Mouse (Mus musculus) lung, postnatal 0 days (tissue): ENCODE results near the gene Vrk1. TPM values are rescaled to one million over a fixed set of nuclear protein-coding genes. Genes with fewer than 3 reads are reported as not detected.

Experiments
- ATAC-seq: fragments of 200-750 bp; cut with Nextera tagmentation; 2 replicates; pipeline ENCODE4 v1.8.0; 2017; ENCODE audit warnings: moderate library complexity
- DNase-seq: peaks from one replicate; pipeline ENCODE4 v3.0.0-alpha.2; 2016; ENCODE audit warnings: low spot score
- H3K27ac ChIP-seq: fragments of 300-500 bp; sonication (generic); 2 replicates; pipeline ENCODE4 v1.5.1; 2014; ENCODE audit warnings: antibody characterized with exemption, mild to moderate bottlenecking, low read length, mixed read lengths
- H3K27me3 ChIP-seq: fragments of 300-500 bp; sonication (generic); replicated peaks from 2 replicates; pipeline ENCODE4 v1.6.1; 2014; ENCODE audit warnings: low read length, mixed read lengths; ENCODE audit not compliant: insufficient read depth
- H3K36me3 ChIP-seq: fragments of 300-500 bp; sonication (generic); 2 replicates; pipeline ENCODE4 v1.6.1; 2014; ENCODE audit warnings: low read length, mixed read lengths; ENCODE audit not compliant: insufficient read depth
- H3K4me1 ChIP-seq: fragments of 300-500 bp; sonication (generic); 2 replicates; pipeline ENCODE4 v1.6.1; 2014; ENCODE audit warnings: antibody characterized with exemption, low read depth, low read length, mixed read lengths; ENCODE audit not compliant: insufficient read depth
- H3K4me2 ChIP-seq: fragments of 300-500 bp; sonication (generic); replicated peaks from 2 replicates; pipeline ENCODE4 v1.6.1; 2014; ENCODE audit warnings: low read depth, mild to moderate bottlenecking, low read length, moderate library complexity, mixed read lengths
- H3K4me3 ChIP-seq: fragments of 300-500 bp; sonication (generic); 2 replicates; pipeline ENCODE4 v1.5.1; 2014; ENCODE audit warnings: low read depth, low read length
- H3K9ac ChIP-seq: fragments of 300-500 bp; sonication (generic); replicated peaks from 2 replicates; pipeline ENCODE4 v1.6.1; 2014; ENCODE audit warnings: low read depth, mild to moderate bottlenecking
- H3K9me3 ChIP-seq: fragments of 300-500 bp; sonication (generic); 2 replicates; pipeline ENCODE4 v1.6.1; 2016; ENCODE audit warnings: low read length, mixed read lengths
- CTCF ChIP-seq: IDR thresholded peaks from 2 replicates; pipeline ENCODE4 v1.5.1; 2016; ENCODE audit warnings: antibody characterized with exemption, mild to moderate bottlenecking
- EP300 ChIP-seq: IDR thresholded peaks from 2 replicates; pipeline ENCODE4 v1.6.1; 2016; ENCODE audit warnings: antibody characterized with exemption, mild to moderate bottlenecking, control low read depth
- WGBS: fragments of 180-500 bp; shearing (Covaris S2); extraction: QIAGEN DNeasy Blood & Tissue Kit; methylation state at CpG from one replicate; pipeline ENCODE4 v1.1.7; 2014; 5-methylcytosine and 5-hydroxymethylcytosine counted together
- polyA plus RNA-seq: library from polyadenylated mRNA; unstranded; fragments of >200 nt; fragmentation: Nextera tagmentation; extraction: Ambion mirVana; gene quantifications from 2 replicates; pipeline ENCODE4 v1.2.1, GENCODE M21; 2015

The Vrk1 gene
- polyA plus RNA-seq, 1 experiment from 2014 or later = 23.6 TPM

GRCm38 (mm10) chr12:105966887-105967637, 43.0 kb upstream of the Vrk1 start:
- Histone ChIP-seq H3K27ac (no peak overlapping the region), H3K9ac (no peak overlapping the region), H3K4me3 (no peak overlapping the region), H3K36me3 (no peaks in the 10 kb centered on the region), H3K27me3 (no peaks in the 10 kb centered on the region), H3K9me3 (no peaks in the 10 kb centered on the region), H3K4me2 (no peak overlapping the region), H3K4me1 (no peaks in the 10 kb centered on the region)
- WGBS = 54% methylated on average over 19 of the region's 19 CpGs
- DNase-seq (no peak), ATAC-seq (no peak)
- no peak for TF ChIP-seq CTCF
- TF ChIP-seq EP300 = no peak

- Histone ChIP-seq H3K4me3 (no peak overlapping the region), H3K36me3 (no peaks in the 10 kb centered on the region), H3K27ac (no peak overlapping the region), H3K4me2 (peak overlapping the region; percentile 39), H3K27me3 (no peaks in the 10 kb centered on the region), H3K4me1 (no peaks in the 10 kb centered on the region), H3K9ac (no peak overlapping the region), H3K9me3 (no peaks in the 10 kb centered on the region)
- no peak for TF ChIP-seq EP300
- TF ChIP-seq CTCF = no peak
- WGBS = 8% methylated on average over 18 of the region's 18 CpGs
- DNase-seq (no peak), ATAC-seq (no peak)
Measured at GRCm38 (mm10) chr12:105967806-105968205, 42.2 kb upstream of the Vrk1 start.

GRCm38 (mm10) chr12:105971182-105971581, 38.8 kb upstream of the Vrk1 start:
- Histone ChIP-seq H3K9me3 (no peaks in the 10 kb centered on the region), H3K9ac (no peak overlapping the region), H3K27ac (no peak overlapping the region), H3K4me1 (no peaks in the 10 kb centered on the region), H3K27me3 (no peaks in the 10 kb centered on the region), H3K4me2 (no peak overlapping the region), H3K36me3 (no peaks in the 10 kb centered on the region), H3K4me3 (no peak overlapping the region)
- TF ChIP-seq EP300 (no peak), CTCF (no peak)
- DNase-seq (no peak), ATAC-seq (no peak)
- WGBS = 52% methylated on average over 7 of the region's 7 CpGs

- no peak overlapping the region for H3K9ac ChIP-seq
- H3K36me3 ChIP-seq = no peaks in the 10 kb centered on the region
- no peak overlapping the region for H3K4me2 ChIP-seq
- TF ChIP-seq CTCF = no peak
- no peak for TF ChIP-seq EP300
- no peak for ATAC-seq
- no peak overlapping the region for H3K4me3 ChIP-seq
- DNase-seq = no peak
- H3K27me3 ChIP-seq = no peaks in the 10 kb centered on the region
- H3K27ac ChIP-seq = no peak overlapping the region
- H3K9me3 ChIP-seq = no peaks in the 10 kb centered on the region
- no peaks in the 10 kb centered on the region for H3K4me1 ChIP-seq
- WGBS = 87% methylated on average over 8 of the region's 8 CpGs
Measured at GRCm38 (mm10) chr12:105972673-105973072, 37.4 kb upstream of the Vrk1 start.

- Histone ChIP-seq H3K36me3 (no peaks in the 10 kb centered on the region), H3K27ac (no peak overlapping the region), H3K4me2 (no peak overlapping the region), H3K4me3 (no peak overlapping the region), H3K9me3 (no peaks in the 10 kb centered on the region), H3K27me3 (no peaks in the 10 kb centered on the region), H3K9ac (no peak overlapping the region), H3K4me1 (no peaks in the 10 kb centered on the region)
- no peak for DNase-seq
- TF ChIP-seq EP300 (no peak), CTCF (no peak)
- WGBS = 56% methylated on average over 9 of the region's 9 CpGs
- ATAC-seq = no peak
Measured at GRCm38 (mm10) chr12:105973691-105974090, 36.3 kb upstream of the Vrk1 start.

GRCm38 (mm10) chr12:105974107-105974506, 35.9 kb upstream of the Vrk1 start:
- no peak for ATAC-seq
- H3K9me3 ChIP-seq = no peaks in the 10 kb centered on the region
- no peaks in the 10 kb centered on the region for H3K36me3 ChIP-seq
- H3K9ac ChIP-seq = no peak overlapping the region
- H3K4me3 ChIP-seq = no peak overlapping the region
- DNase-seq = no peak
- no peak overlapping the region for H3K27ac ChIP-seq
- no peak overlapping the region for H3K4me2 ChIP-seq
- no peaks in the 10 kb centered on the region for H3K4me1 ChIP-seq
- 67% methylated on average over 5 of the region's 5 CpGs for WGBS
- H3K27me3 ChIP-seq = no peaks in the 10 kb centered on the region
- no peak for TF ChIP-seq CTCF
- no peak for TF ChIP-seq EP300
